Mouse (Mus musculus): ENCODE data around the gene Actc1.
A peak's percentile ranks its signal among the peaks of the same experiment; 100 is the strongest.

Gene Actc1

GRCm38 (mm10) chr2:114051111-114051870 is 2.1 kb downstream of the Actc1 start:
- ATAC-seq (ENCODE audit: insufficient number of reproducible peaks, low FRiP score, low TSS enrichment), result no peak

- no peak for ATAC-seq (ENCODE audit: insufficient number of reproducible peaks, low FRiP score, low TSS enrichment)
These were observed 3.2 kb downstream of the Actc1 start for GRCm38 (mm10) chr2:114050150-114050549.

- no peak for ATAC-seq (ENCODE audit: insufficient number of reproducible peaks, low FRiP score, low TSS enrichment)
These were observed 4.0 kb downstream of the Actc1 start for GRCm38 (mm10) chr2:114049372-114049771.

- no peak for ATAC-seq (ENCODE audit: insufficient number of reproducible peaks, low FRiP score, low TSS enrichment)
These were observed 5.3 kb downstream of the Actc1 start for GRCm38 (mm10) chr2:114047960-114048611.

- ATAC-seq (ENCODE audit: insufficient number of reproducible peaks, low FRiP score, low TSS enrichment), result no peak
These were observed 7.1 kb downstream of the Actc1 start for GRCm38 (mm10) chr2:114046151-114046664.

GRCm38 (mm10) chr2:114037926-114038325 is 15.4 kb downstream of the Actc1 start:
- ATAC-seq (ENCODE audit: insufficient number of reproducible peaks, low FRiP score, low TSS enrichment), result no peak

- ATAC-seq (ENCODE audit: insufficient number of reproducible peaks, low FRiP score, low TSS enrichment), result no peak
These were observed 21.1 kb downstream of the Actc1 start for GRCm38 (mm10) chr2:114032259-114032658.

- no peak for ATAC-seq (ENCODE audit: insufficient number of reproducible peaks, low FRiP score, low TSS enrichment)
These were observed 30.0 kb downstream of the Actc1 start for GRCm38 (mm10) chr2:114023383-114023782.

- ATAC-seq (ENCODE audit: insufficient number of reproducible peaks, low FRiP score, low TSS enrichment), result no peak
These were observed 33.2 kb downstream of the Actc1 start for GRCm38 (mm10) chr2:114020210-114020563.

GRCm38 (mm10) chr2:114019474-114020209 is 33.7 kb downstream of the Actc1 start:
- no peak for ATAC-seq (ENCODE audit: insufficient number of reproducible peaks, low FRiP score, low TSS enrichment)

GRCm38 (mm10) chr2:114018136-114018535 is 35.2 kb downstream of the Actc1 start:
- ATAC-seq (ENCODE audit: insufficient number of reproducible peaks, low FRiP score, low TSS enrichment), result no peak

- no peak for ATAC-seq (ENCODE audit: insufficient number of reproducible peaks, low FRiP score, low TSS enrichment)
These were observed 38.5 kb downstream of the Actc1 start for GRCm38 (mm10) chr2:114014839-114015238.

GRCm38 (mm10) chr2:114013846-114014245 is 39.5 kb downstream of the Actc1 start:
- ATAC-seq (ENCODE audit: insufficient number of reproducible peaks, low FRiP score, low TSS enrichment), result 0 out of 2 replicates have a peak, but pooled peaks have one; percentile 15

- ATAC-seq (ENCODE audit: insufficient number of reproducible peaks, low FRiP score, low TSS enrichment), result peak; percentile 51
These were observed 40.0 kb downstream of the Actc1 start, which contains the start of gene Gjd2 for GRCm38 (mm10) chr2:114013295-114013771. Gene Gjd2, minus strand, starts transcription at chr2:114013619.

GRCm38 (mm10) chr2:114012749-114013211 is 40.6 kb downstream of the Actc1 start:
- peak; percentile 41; the same call in 1 of the 2 replicates for ATAC-seq (ENCODE audit: insufficient number of reproducible peaks, low FRiP score, low TSS enrichment)

GRCm38 (mm10) chr2:114011838-114012237 is 41.5 kb downstream of the Actc1 start:
- ATAC-seq (ENCODE audit: insufficient number of reproducible peaks, low FRiP score, low TSS enrichment), result no peak

GRCm38 (mm10) chr2:114008321-114008720 is 45.0 kb downstream of the Actc1 start:
- no peak for ATAC-seq (ENCODE audit: insufficient number of reproducible peaks, low FRiP score, low TSS enrichment)

- no peak for ATAC-seq (ENCODE audit: insufficient number of reproducible peaks, low FRiP score, low TSS enrichment)
These were observed 55.9 kb downstream of the Actc1 start for GRCm38 (mm10) chr2:113997484-113997883.

All from cerebellum, adult (tissue).